Mouse (Mus musculus): ENCODE data around the gene Ifi27l2a.

DNA sequence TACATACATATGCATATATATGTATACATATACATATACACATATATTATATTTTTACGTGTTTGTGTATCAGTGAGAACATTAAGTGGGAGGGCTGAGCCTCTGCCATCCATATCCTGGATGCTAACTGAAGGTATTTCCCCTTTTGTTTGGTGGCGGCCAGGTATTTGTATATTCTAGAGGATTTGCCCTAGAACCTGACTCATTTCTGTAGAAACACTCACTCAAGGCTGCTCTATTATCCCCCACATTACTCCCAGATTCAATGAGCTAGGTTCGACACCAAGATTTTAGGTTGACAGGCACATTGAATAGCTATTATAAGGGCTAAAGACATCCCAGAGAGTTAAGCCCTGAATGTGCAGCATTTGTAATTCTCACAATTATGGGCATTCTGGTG, 1.6 kb upstream of the Ifi27l2a start:
- TF ChIP-seq CHD2 (IDR thresholded peaks at IDR 0.05; ENCODE audit: low read length) (no peak), CTCF (conservative IDR thresholded peaks at IDR 0.05 in 1 of 2, IDR thresholded peaks at IDR 0.05 in 1 of 2; ENCODE audit: low read depth in 2 of 2, low read length in 2 of 2) (no peak), RCOR1 (conservative IDR thresholded peaks at IDR 0.05; ENCODE audit: low read depth, low read length) (no peak), ZNF384 (IDR thresholded peaks at IDR 0.05; ENCODE audit: low read depth, low read length) (no peak), SIN3A (IDR thresholded peaks at IDR 0.05; ENCODE audit: low read length) (no peak), EP300 (IDR thresholded peaks at IDR 0.05; ENCODE audit: low read length) (peak; percentile 71), POLR2AphosphoS2 (IDR thresholded peaks at IDR 0.05; ENCODE audit: low read depth, low read length) (no peak)
